Mouse (Mus musculus) erythroblast, embryonic 14.5 days (primary cell): ENCODE measurements around the gene Dmrta2.

ENCODE experiments used
- GATA1 ChIP-seq: IDR thresholded peaks from 2 replicates; pipeline ENCODE4 v1.6.1; 2012; ENCODE audit warnings: low read length, inconsistent platforms, mixed read lengths
- TAL1 ChIP-seq: IDR thresholded peaks from 3 replicates; pipeline ENCODE4 v1.6.1; 2012; ENCODE audit warnings: low read length, inconsistent platforms, mixed read lengths

- TF ChIP-seq GATA1 (no peak), TAL1 (no peak)
These were observed 1.8 kb downstream of the Dmrta2 start for GRCm38 (mm10) chr4:109979461-109980320.
